Mouse (Mus musculus): ENCODE results near the gene Babam2. TPM values are rescaled to one million over a fixed set of nuclear protein-coding genes. Genes with fewer than 3 reads are reported as not detected.
A peak's percentile ranks its signal among the peaks of the same experiment; 100 is the strongest.

Babam2 gene
- total and polyA plus RNA-seq, 2 experiments from 2014 or later = 31.2 to 66.2 TPM

GRCm38 (mm10) chr5:31884962-31885361 is 187.5 kb downstream of the Babam2 start:
- no peak for TF ChIP-seq CTCF (IDR thresholded peaks at IDR 0.05; ENCODE audit: low read depth)
- ATAC-seq = no peak
- H3K9me3 ChIP-seq (ENCODE audit: low read length) = no peaks in the 10 kb centered on the region

DNA sequence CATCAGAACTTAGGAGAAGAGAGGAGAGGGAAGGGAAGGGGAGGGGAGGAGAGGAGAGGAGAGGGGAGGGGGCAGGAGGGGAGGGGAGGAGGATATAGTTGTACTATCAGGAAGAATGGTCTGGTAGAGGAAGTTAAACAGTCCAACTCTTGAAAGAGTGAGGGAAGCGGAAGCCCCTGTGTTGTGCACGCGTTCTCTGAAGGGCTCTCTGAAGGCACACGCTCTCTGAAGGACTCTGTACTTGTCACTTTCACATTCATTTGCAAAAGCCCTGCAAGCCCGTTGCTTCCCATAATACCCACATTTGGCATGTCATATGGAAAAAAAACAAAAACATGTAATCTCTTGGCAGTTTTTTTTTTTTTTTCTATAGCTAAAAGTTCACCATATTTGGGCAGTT is 190.1 kb downstream of the Babam2 start:
- TF ChIP-seq CTCF (IDR thresholded peaks at IDR 0.05; ENCODE audit: low read depth) = no peak
- Histone ChIP-seq H3K36me3 (ENCODE audit: insufficient read depth, low read length) (no peaks in the 10 kb centered on the region), H3K4me1 (ENCODE audit: insufficient read depth, low read length) (no peaks in the 10 kb centered on the region), H3K27me3 (ENCODE audit: insufficient read depth, low read length) (no peaks in the 10 kb centered on the region), H3K27ac (no peak overlapping the region), H3K9ac (replicated peaks; ENCODE audit: low read length) (no peak overlapping the region), H3K4me3 (ENCODE audit: low read length) (no peak overlapping the region), H3K9me3 (ENCODE audit: low read length) (no peaks in the 10 kb centered on the region), H3K4me2 (ENCODE audit: low read depth, low read length) (no peak overlapping the region)
- WGBS = 85% methylated on average over 5 of the region's 5 CpGs
- ATAC-seq = no peak
- no peak for DNase-seq (ENCODE audit: low spot score)

More at GRCm38 (mm10) chr5:31884962-31885361, 187.5 kb downstream of the Babam2 start:
- Histone ChIP-seq H3K4me1 (ENCODE audit: insufficient read depth, low read length) (no peaks in the 10 kb centered on the region), H3K9ac (replicated peaks; ENCODE audit: low read length) (no peak overlapping the region), H3K36me3 (ENCODE audit: insufficient read depth, low read length) (no peaks in the 10 kb centered on the region), H3K27me3 (ENCODE audit: insufficient read depth, low read length) (no peaks in the 10 kb centered on the region), H3K4me2 (ENCODE audit: low read depth, low read length) (no peak overlapping the region), H3K4me3 (ENCODE audit: low read length) (no peak overlapping the region), H3K27ac (no peak overlapping the region)
- no peak for DNase-seq (ENCODE audit: low spot score)
- WGBS = 94% methylated on average over 4 of the region's 4 CpGs

DNA sequence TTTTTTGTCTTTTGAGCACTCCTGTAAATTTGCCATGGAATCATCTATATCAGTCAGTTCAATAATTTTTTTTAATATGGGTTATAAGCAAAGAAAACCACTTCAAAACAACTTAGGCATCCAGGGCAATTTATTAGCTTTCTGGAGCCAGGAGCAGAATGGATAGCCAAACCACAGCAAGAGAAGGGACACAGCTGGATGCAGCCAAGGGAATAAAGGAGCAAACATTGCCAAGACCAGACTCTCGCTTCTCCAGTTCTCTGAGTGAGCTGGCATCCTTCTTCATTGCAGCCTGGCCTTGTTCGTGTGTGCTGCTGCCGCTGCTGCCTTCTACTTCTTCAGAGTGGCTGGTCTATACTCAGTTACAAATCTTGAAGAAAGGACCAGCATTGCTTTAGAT is 190.9 kb downstream of the Babam2 start:
- Histone ChIP-seq H3K27me3 (ENCODE audit: insufficient read depth, low read length) (no peaks in the 10 kb centered on the region), H3K4me2 (ENCODE audit: low read depth, low read length) (no peak overlapping the region), H3K4me3 (ENCODE audit: low read length) (no peak overlapping the region), H3K27ac (no peak overlapping the region), H3K36me3 (ENCODE audit: insufficient read depth, low read length) (no peaks in the 10 kb centered on the region), H3K9me3 (ENCODE audit: low read length) (no peaks in the 10 kb centered on the region), H3K4me1 (ENCODE audit: insufficient read depth, low read length) (no peaks in the 10 kb centered on the region), H3K9ac (replicated peaks; ENCODE audit: low read length) (no peak overlapping the region)
- TF ChIP-seq CTCF (IDR thresholded peaks at IDR 0.05; ENCODE audit: low read depth) = no peak
- 65% methylated on average over 3 of the region's 3 CpGs for WGBS
- no peak for ATAC-seq
- DNase-seq (ENCODE audit: low spot score) = peak; percentile 27

DNA sequence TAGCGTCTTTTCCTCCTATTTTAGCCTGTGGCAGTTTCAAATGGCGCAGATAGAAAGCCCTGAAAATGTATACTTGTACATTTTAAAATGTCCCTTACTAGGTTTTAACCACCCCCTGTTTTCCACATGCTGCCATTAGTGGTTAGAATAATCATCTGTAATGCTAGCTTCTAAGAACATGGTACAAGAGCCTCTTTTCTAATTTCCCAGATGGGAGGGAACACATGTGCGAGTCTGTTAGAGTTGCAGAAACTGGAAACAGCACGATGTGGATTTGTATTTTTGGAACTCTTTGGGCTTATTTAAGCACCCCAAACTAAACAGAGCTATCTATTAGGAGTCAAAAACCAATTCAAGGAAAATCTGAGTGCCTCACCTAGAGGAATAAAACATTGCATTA is 195.1 kb downstream of the Babam2 start:
- Histone ChIP-seq H3K4me2 (ENCODE audit: low read depth, low read length) (no peak overlapping the region), H3K9me3 (ENCODE audit: low read length) (no peaks in the 10 kb centered on the region), H3K36me3 (ENCODE audit: insufficient read depth, low read length) (no peaks in the 10 kb centered on the region), H3K27me3 (ENCODE audit: insufficient read depth, low read length) (no peaks in the 10 kb centered on the region), H3K4me3 (ENCODE audit: low read length) (no peak overlapping the region), H3K4me1 (ENCODE audit: insufficient read depth, low read length) (no peaks in the 10 kb centered on the region), H3K27ac (no peak overlapping the region), H3K9ac (replicated peaks; ENCODE audit: low read length) (no peak overlapping the region)
- WGBS = 89% methylated on average over 4 of the region's 4 CpGs
- no peak for DNase-seq (ENCODE audit: low spot score)
- no peak for ATAC-seq
- no peak for TF ChIP-seq CTCF (IDR thresholded peaks at IDR 0.05; ENCODE audit: low read depth)

DNA sequence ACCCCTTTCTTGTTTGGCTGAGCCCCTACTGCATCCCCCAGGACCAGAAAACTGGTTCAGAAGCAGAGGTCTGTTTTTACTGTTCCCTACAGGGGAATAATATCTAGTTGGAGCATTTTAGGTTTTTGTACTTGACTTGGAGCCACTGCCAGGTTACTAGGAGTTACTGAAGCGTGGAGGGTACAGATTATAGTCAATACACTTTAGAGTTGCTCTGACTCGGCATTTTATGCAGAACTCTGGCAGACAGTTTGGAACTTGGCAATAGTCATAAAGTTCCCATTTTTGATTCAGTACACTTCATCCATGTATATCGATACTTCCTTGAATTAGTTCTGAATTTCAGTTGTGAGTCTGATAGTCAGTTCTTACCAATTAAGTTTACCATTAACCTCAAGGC is 202.4 kb downstream of the Babam2 start:
- Histone ChIP-seq H3K9ac (replicated peaks; ENCODE audit: low read length) (no peak overlapping the region), H3K4me2 (ENCODE audit: low read depth, low read length) (no peak overlapping the region), H3K4me3 (ENCODE audit: low read length) (no peak overlapping the region), H3K9me3 (ENCODE audit: low read length) (no peaks in the 10 kb centered on the region), H3K27me3 (ENCODE audit: insufficient read depth, low read length) (no peaks in the 10 kb centered on the region), H3K4me1 (ENCODE audit: insufficient read depth, low read length) (no peaks in the 10 kb centered on the region), H3K36me3 (ENCODE audit: insufficient read depth, low read length) (no peaks in the 10 kb centered on the region), H3K27ac (no peak overlapping the region)
- WGBS = 82% methylated on average over 3 of the region's 3 CpGs
- DNase-seq (ENCODE audit: low spot score) = no peak
- no peak for ATAC-seq
- TF ChIP-seq CTCF (IDR thresholded peaks at IDR 0.05; ENCODE audit: low read depth) = no peak

DNA sequence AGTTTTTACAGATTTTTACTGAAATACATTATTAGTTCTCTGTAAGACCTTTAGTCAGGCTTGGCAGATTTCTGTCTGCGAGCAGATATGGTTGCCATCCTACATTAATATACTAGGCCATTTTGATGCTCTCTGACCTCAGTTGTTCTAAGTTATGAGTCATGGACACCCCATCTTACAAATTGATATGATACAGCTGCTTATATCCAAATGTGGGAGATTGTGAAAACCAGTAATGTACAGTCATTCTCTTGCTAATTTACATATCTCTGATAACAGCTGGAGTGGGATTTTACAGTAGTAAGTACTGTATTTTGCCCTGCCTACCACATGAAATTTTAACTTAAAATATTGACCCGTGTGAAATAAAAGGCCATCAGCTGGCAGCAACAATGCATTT is 204.7 kb downstream of the Babam2 start:
- 90% methylated on average over 2 of the region's 2 CpGs for WGBS
- ATAC-seq = no peak
- H3K4me2 ChIP-seq (ENCODE audit: low read depth, low read length) = no peak overlapping the region
- no peaks in the 10 kb centered on the region for H3K9me3 ChIP-seq (ENCODE audit: low read length)
- no peak overlapping the region for H3K27ac ChIP-seq
- no peak for DNase-seq (ENCODE audit: low spot score)
- H3K4me3 ChIP-seq (ENCODE audit: low read length) = no peak overlapping the region
- H3K9ac ChIP-seq (replicated peaks; ENCODE audit: low read length) = no peak overlapping the region
- H3K27me3 ChIP-seq (ENCODE audit: insufficient read depth, low read length) = no peaks in the 10 kb centered on the region
- H3K4me1 ChIP-seq (ENCODE audit: insufficient read depth, low read length) = no peaks in the 10 kb centered on the region
- no peak for TF ChIP-seq CTCF (IDR thresholded peaks at IDR 0.05; ENCODE audit: low read depth)
- no peaks in the 10 kb centered on the region for H3K36me3 ChIP-seq (ENCODE audit: insufficient read depth, low read length)

GRCm38 (mm10) chr5:31902891-31903290 is 205.4 kb downstream of the Babam2 start:
- 90% methylated on average over 5 of the region's 5 CpGs for WGBS
- ATAC-seq = no peak

More at GRCm38 (mm10) chr5:31902891-31903290, 205.4 kb downstream of the Babam2 start:
- TF ChIP-seq CTCF (IDR thresholded peaks at IDR 0.05; ENCODE audit: low read depth) = no peak
- no peaks in the 10 kb centered on the region for H3K27me3 ChIP-seq (ENCODE audit: insufficient read depth, low read length)
- no peak overlapping the region for H3K27ac ChIP-seq
- H3K4me3 ChIP-seq (ENCODE audit: low read length) = no peak overlapping the region
- no peak for DNase-seq (ENCODE audit: low spot score)
- no peaks in the 10 kb centered on the region for H3K36me3 ChIP-seq (ENCODE audit: insufficient read depth, low read length)
- H3K9ac ChIP-seq (replicated peaks; ENCODE audit: low read length) = no peak overlapping the region
- H3K4me2 ChIP-seq (ENCODE audit: low read depth, low read length) = no peak overlapping the region
- no peaks in the 10 kb centered on the region for H3K4me1 ChIP-seq (ENCODE audit: insufficient read depth, low read length)
- no peaks in the 10 kb centered on the region for H3K9me3 ChIP-seq (ENCODE audit: low read length)
